Mouse (Mus musculus): ENCODE results near the gene Gm49355. TPM values are rescaled to one million over a fixed set of nuclear protein-coding genes. Genes with fewer than 3 reads are reported as not detected.
A peak's percentile ranks its signal among the peaks of the same experiment; 100 is the strongest.

The Gm49355 gene
- polyA plus RNA-seq, 1 experiment from 2014 or later, result 0.19 TPM

DNA sequence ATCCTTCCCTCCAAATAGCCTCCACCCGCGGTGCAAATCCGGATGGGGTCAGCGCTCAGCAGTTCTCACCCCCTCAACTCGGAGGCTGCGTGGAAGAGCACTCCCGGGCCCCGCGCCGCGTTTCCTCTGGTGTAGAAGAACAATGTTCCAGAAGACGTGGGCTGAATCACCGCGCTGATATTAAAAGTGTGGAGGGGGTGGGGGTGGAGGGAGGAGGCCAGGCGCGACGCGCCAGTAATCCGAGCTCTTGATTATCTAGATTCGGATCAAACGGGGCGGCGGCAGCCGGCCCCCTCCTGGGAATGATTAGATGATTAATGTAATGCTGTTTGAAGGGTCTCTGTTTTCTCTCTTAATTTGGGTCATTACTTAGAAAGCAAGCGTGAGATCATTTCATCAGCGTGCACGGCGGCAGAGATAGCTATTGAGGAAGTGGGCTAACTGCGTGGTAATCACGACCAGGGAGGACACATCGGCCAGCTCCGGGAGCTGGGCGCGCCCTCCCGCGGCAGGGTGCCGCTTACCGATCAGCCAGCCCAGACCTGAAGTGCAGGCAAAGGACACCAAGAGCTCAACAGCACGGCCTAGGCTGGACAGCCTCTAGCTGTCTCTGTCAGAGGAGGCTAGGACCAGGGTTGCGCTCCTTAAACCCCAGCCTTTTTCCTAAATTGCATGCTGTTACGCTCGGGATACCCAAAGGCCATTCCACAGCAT is 57.5 kb downstream of the Gm49355 start:
- Histone ChIP-seq H3K9ac (ENCODE audit: low read depth, low read length) (no peak overlapping the region), H3K9me3 (ENCODE audit: control insufficient read depth, low read length) (no peaks in the 10 kb centered on the region), H3K27me3 (replicated peaks; ENCODE audit: control insufficient read depth, insufficient read depth, low read length) (peaks cover 53% of the 10 kb centered on the region), H3K4me1 (ENCODE audit: control insufficient read depth, insufficient read depth, low read depth, low read length) (peaks cover 11% of the 10 kb centered on the region), H3K27ac (ENCODE audit: low read depth, low read length) (no peak overlapping the region), H3K4me2 (ENCODE audit: low read length) (peak overlapping the region; percentile 9; the same call in 1 of the 2 replicates), H3K36me3 (ENCODE audit: control insufficient read depth, insufficient read depth, low read length) (no peaks in the 10 kb centered on the region), H3K4me3 (ENCODE audit: low read length) (no peak overlapping the region)
- WGBS, result 1% methylated on average over 42 of the region's 42 CpGs
- ATAC-seq, result 0 out of 2 replicates have a peak, but pooled peaks have one; percentile 21

DNA sequence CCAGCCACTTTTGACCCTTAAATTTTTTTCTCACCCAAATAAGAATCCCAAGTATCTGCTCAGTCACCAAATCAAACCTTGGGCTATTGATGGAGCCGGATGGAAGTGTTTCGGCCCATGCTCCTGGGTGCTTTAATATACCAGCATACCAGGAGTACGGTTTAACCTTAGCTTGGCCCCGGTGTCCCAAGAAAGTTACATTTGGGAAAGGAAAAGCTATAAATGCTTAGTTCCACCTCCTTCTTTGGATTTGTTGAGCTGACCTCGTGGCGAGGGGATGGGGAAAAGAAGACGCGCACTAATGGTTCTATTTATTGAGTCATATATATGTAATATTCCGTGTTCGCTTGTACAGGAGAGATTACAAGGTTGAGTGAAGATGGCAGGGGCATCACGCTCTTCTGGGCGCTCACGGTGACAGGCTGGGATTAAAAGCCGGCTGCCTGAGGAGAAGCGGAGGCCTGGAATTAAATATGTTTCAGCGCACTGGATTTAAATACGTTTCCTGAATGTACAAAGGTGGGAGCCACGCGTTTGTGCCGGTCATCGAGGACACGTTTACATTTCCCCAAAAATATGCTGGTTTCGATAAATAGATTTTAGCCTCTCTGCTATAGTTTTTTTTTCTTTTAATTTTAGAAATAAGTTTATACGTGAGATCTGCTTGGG is 58.1 kb downstream of the Gm49355 start:
- peaks cover 56% of the 10 kb centered on the region for H3K27me3 ChIP-seq (replicated peaks; ENCODE audit: control insufficient read depth, insufficient read depth, low read length)
- ATAC-seq, result no peak
- no peaks in the 10 kb centered on the region for H3K9me3 ChIP-seq (ENCODE audit: control insufficient read depth, low read length)
- H3K4me3 ChIP-seq (ENCODE audit: low read length), result no peak overlapping the region
- H3K4me2 ChIP-seq (ENCODE audit: low read length), result no peak overlapping the region
- no peak overlapping the region for H3K9ac ChIP-seq (ENCODE audit: low read depth, low read length)
- peaks cover 12% of the 10 kb centered on the region for H3K4me1 ChIP-seq (ENCODE audit: control insufficient read depth, insufficient read depth, low read depth, low read length)
- no peaks in the 10 kb centered on the region for H3K36me3 ChIP-seq (ENCODE audit: control insufficient read depth, insufficient read depth, low read length)
- H3K27ac ChIP-seq (ENCODE audit: low read depth, low read length), result no peak overlapping the region
- WGBS, result 5% methylated on average over 24 of the region's 24 CpGs

DNA sequence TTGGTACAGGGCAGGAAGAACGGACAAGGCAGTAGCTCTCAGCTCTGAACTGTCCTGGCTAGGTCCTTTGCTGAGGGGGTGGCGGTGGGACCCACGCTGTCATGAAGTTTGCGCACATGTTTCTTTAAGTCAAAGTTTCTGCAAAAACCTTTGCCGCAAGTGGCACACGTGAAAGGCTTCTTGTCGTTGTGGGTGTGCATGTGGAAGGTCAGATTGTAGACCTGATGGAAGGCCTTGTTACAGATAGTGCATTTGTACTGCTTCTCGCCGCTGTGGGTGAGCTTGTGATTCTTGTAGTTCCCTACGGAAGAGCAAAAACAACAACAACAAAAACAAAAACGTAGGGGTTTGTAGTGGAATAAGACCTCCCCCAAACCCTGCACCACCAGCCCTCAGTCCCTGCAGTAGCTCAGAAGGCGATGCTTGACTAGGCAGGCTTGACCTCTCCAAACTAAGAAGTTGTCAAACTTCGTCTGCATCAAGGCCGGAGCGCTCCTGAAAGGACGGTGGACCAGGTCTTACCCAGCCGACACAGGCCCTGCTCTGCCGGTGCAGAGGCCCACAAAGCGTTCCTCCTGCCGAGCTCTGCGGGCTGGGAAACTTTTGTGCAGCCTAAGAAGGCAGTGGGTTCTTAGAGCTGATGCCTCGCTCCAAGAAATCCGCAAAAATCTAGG is 58.8 kb downstream of the Gm49355 start:
- Histone ChIP-seq H3K27me3 (replicated peaks; ENCODE audit: control insufficient read depth, insufficient read depth, low read length) (peaks cover 54% of the 10 kb centered on the region), H3K27ac (ENCODE audit: low read depth, low read length) (no peak overlapping the region), H3K4me3 (ENCODE audit: low read length) (no peak overlapping the region), H3K4me1 (ENCODE audit: control insufficient read depth, insufficient read depth, low read depth, low read length) (peaks cover 12% of the 10 kb centered on the region), H3K36me3 (ENCODE audit: control insufficient read depth, insufficient read depth, low read length) (no peaks in the 10 kb centered on the region), H3K4me2 (ENCODE audit: low read length) (no peak overlapping the region), H3K9me3 (ENCODE audit: control insufficient read depth, low read length) (no peaks in the 10 kb centered on the region), H3K9ac (ENCODE audit: low read depth, low read length) (no peak overlapping the region)
- WGBS, result 3% methylated on average over 23 of the region's 23 CpGs
- ATAC-seq, result no peak

DNA sequence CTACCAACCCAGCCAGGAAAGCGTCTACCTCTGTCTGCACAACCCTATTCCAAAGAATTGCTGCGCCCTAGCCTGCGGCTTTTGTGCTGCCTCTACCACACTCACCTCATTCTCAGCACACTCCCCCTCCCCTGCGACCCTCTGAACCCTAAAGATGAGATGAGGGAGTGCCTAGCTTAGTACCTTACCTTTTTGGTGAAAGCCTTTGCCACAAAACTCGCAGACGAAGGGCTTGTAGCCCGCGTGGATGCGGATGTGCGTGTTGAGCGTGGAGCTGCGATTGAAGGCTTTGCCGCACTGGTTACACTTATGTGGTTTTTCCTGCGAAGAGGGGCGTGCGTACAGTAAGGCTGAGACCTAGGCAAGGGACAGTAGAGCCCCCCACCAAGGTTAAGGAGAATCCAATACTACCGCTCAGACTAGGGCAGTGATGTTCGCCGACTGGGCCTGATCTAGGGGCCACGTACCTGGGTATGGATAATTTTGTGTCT is 59.7 kb downstream of the Gm49355 start:
- H3K9ac ChIP-seq (ENCODE audit: low read depth, low read length), result no peak overlapping the region
- no peaks in the 10 kb centered on the region for H3K9me3 ChIP-seq (ENCODE audit: control insufficient read depth, low read length)
- H3K4me1 ChIP-seq (ENCODE audit: control insufficient read depth, insufficient read depth, low read depth, low read length), result peaks cover 12% of the 10 kb centered on the region
- H3K4me2 ChIP-seq (ENCODE audit: low read length), result no peak overlapping the region
- ATAC-seq, result no peak
- H3K27ac ChIP-seq (ENCODE audit: low read depth, low read length), result no peak overlapping the region
- H3K4me3 ChIP-seq (ENCODE audit: low read length), result no peak overlapping the region; the same call in 1 of the 2 replicates
- no peaks in the 10 kb centered on the region for H3K36me3 ChIP-seq (ENCODE audit: control insufficient read depth, insufficient read depth, low read length)
- 2% methylated on average over 20 of the region's 20 CpGs for WGBS
- H3K27me3 ChIP-seq (replicated peaks; ENCODE audit: control insufficient read depth, insufficient read depth, low read length), result peaks cover 51% of the 10 kb centered on the region

DNA sequence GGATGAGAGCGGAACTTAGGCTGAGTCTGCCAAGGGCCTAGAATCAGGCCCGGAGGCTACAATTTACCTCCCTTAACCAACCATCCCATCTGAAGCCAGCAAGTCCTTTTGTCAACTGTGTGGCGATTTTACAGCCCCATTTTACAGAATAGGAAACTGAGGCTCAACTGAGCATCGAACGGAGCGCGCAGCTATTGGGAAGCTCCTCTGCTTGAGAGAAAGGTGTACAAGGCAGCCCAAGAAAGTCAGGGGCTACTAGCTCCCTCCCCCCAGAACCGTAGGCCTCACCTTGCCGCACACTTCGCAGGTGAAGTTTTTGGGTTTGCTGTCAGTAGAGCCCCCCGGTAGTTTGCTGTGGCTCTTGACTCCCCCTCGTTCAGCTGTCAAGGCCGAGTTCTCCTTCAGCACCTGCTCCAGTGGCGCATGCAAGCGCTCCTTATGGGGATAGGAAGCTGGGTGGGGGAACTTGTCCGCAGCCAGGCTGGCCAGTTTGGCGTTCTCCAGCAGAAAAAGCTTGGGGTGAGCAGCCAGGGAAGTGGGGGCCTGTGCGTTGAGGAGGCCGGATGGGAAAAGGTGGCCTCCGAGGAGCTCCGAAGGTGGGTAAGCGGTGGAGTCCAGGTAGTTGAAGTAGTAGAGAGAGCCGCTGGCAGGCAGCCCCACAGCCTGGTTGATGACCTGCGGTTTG is 60.4 kb downstream of the Gm49355 start:
- H3K9me3 ChIP-seq (ENCODE audit: control insufficient read depth, low read length), result no peaks in the 10 kb centered on the region
- H3K4me3 ChIP-seq (ENCODE audit: low read length), result no peak overlapping the region; the same call in none of the 2 replicates
- peaks cover 54% of the 10 kb centered on the region for H3K27me3 ChIP-seq (replicated peaks; ENCODE audit: control insufficient read depth, insufficient read depth, low read length)
- H3K27ac ChIP-seq (ENCODE audit: low read depth, low read length), result no peak overlapping the region
- no peak overlapping the region for H3K4me2 ChIP-seq (ENCODE audit: low read length)
- H3K4me1 ChIP-seq (ENCODE audit: control insufficient read depth, insufficient read depth, low read depth, low read length), result peaks cover 12% of the 10 kb centered on the region
- no peak for ATAC-seq
- no peak overlapping the region; the same call in 1 of the 2 replicates for H3K9ac ChIP-seq (ENCODE audit: low read depth, low read length)
- H3K36me3 ChIP-seq (ENCODE audit: control insufficient read depth, insufficient read depth, low read length), result no peaks in the 10 kb centered on the region
- WGBS, result 4% methylated on average over 24 of the region's 24 CpGs

DNA sequence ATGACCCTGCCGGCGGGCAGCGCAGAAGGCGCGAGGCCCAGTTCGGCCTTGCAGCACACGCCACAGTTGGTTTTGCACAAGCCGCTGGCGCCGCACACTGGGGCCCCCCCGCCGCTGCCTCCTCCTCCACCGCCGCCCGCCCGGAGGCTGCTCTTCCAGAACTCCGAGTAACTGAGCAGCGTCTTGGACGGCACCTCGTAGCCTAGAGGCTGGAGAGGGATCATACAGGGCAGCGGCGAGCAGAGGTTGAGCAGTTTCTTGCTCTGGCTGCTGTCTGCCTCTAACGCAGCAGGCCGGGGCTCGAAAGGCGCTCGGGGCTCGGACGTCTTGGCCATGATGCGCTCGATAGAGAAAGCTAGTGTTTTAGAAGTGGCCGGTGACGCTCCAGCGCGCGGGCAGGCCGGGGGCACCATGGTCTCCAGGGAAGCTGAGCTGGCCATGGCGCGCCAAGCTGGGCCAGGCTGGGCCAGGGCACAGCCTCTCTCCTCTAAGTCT is 61.0 kb downstream of the Gm49355 start:
- under 1% methylated on average over 39 of the region's 39 CpGs for WGBS
- ATAC-seq, result no peak
- H3K27ac ChIP-seq (ENCODE audit: low read depth, low read length), result no peak overlapping the region
- peak overlapping the region; percentile 21 for H3K4me3 ChIP-seq (ENCODE audit: low read length)
- H3K4me2 ChIP-seq (ENCODE audit: low read length), result peak overlapping the region; percentile 33
- peaks cover 12% of the 10 kb centered on the region for H3K4me1 ChIP-seq (ENCODE audit: control insufficient read depth, insufficient read depth, low read depth, low read length)
- H3K9me3 ChIP-seq (ENCODE audit: control insufficient read depth, low read length), result no peaks in the 10 kb centered on the region
- no peaks in the 10 kb centered on the region for H3K36me3 ChIP-seq (ENCODE audit: control insufficient read depth, insufficient read depth, low read length)
- no peak overlapping the region; the same call in 1 of the 2 replicates for H3K9ac ChIP-seq (ENCODE audit: low read depth, low read length)
- H3K27me3 ChIP-seq (replicated peaks; ENCODE audit: control insufficient read depth, insufficient read depth, low read length), result peaks cover 51% of the 10 kb centered on the region

DNA sequence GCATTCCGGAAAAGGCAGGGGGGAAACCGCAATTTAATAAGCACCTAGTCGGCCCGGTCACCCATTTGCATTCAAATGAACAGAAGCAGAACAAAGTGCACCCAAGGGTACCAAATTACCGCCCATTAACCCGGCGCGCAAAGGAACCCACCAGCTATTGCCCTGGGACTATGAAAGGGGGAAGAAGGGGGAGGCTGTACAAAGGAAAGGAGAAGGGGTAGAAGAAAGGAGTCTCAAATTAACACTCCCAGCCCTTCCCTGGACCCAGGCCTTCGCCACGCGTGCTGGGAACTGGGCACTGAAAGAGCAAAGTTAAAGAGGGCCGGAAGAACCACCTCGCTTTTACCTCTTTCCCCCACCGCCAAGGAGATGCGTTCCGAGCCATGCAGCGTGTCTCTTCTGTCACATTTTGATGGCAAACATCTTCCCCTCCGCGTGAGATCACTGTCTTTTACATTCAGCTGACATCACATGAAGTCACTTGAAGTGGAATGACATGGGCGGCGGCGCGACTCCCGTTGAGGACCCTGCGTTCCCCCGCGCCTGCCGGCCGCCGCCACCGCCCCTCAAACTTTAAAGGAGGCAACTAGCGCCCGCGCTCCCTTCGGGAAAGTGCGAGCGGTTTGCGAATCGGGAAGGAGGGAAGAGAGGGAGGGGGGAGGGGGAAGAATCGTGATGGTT is 61.6 kb downstream of the Gm49355 start:
- H3K27me3 ChIP-seq (replicated peaks; ENCODE audit: control insufficient read depth, insufficient read depth, low read length), result peaks cover 47% of the 10 kb centered on the region
- H3K4me1 ChIP-seq (ENCODE audit: control insufficient read depth, insufficient read depth, low read depth, low read length), result peaks cover 12% of the 10 kb centered on the region
- H3K4me3 ChIP-seq (ENCODE audit: low read length), result peak overlapping the region; percentile 21
- ATAC-seq, result no peak
- H3K4me2 ChIP-seq (ENCODE audit: low read length), result no peak overlapping the region
- no peaks in the 10 kb centered on the region for H3K9me3 ChIP-seq (ENCODE audit: control insufficient read depth, low read length)
- H3K27ac ChIP-seq (ENCODE audit: low read depth, low read length), result no peak overlapping the region
- H3K36me3 ChIP-seq (ENCODE audit: control insufficient read depth, insufficient read depth, low read length), result no peaks in the 10 kb centered on the region
- under 1% methylated on average over 40 of the region's 40 CpGs for WGBS
- no peak overlapping the region for H3K9ac ChIP-seq (ENCODE audit: low read depth, low read length)

DNA sequence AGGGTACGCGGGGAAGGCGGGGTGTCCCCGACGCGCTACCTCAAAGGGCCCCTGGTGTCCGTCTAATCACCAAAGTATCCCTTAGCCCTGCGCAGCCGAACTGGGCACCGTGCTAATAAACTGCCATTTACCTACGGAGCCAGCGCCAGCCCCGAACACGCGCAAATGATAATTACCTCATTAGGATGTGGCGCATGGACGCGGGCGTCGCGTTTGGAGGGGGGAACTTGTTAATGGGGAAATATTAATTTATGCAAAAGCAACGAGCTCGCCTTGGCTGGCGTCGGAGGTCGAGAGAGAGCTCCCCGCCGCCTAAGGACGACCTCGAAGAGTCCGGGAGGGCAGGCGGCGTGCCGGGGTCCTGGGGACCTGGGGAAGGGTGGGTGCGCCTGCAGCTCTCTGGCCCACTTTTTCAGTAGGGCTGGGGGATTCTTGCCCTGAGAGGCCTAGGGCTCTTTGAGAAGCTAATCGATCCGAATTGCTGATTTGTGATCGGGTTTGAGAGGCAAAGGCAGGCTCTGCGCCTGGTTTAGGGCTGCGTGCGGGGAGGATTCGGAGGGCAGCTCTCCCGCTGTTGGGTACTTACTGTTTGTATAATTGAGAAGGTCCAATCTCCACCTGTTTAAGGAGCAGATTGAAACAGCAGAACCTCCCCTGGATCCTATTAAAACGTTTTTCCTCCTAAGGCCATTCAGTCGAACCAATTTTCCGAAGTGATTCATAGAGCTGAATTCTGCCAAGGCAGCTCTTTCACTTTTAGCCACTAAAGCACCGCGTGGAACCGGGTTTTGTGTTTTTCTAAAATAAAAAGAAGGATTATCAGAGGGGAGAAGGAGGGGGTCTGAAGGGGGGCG is 62.5 kb downstream of the Gm49355 start:
- H3K9ac ChIP-seq (ENCODE audit: low read depth, low read length), result no peak overlapping the region
- H3K4me2 ChIP-seq (ENCODE audit: low read length), result peak overlapping the region; percentile 14; the same call in 1 of the 2 replicates
- no peaks in the 10 kb centered on the region for H3K36me3 ChIP-seq (ENCODE audit: control insufficient read depth, insufficient read depth, low read length)
- under 1% methylated on average over 50 of the region's 50 CpGs for WGBS
- H3K4me3 ChIP-seq (ENCODE audit: low read length), result peak overlapping the region; percentile 9
- no peaks in the 10 kb centered on the region for H3K9me3 ChIP-seq (ENCODE audit: control insufficient read depth, low read length)
- no peak for ATAC-seq
- peaks cover 12% of the 10 kb centered on the region for H3K4me1 ChIP-seq (ENCODE audit: control insufficient read depth, insufficient read depth, low read depth, low read length)
- H3K27ac ChIP-seq (ENCODE audit: low read depth, low read length), result no peak overlapping the region
- peaks cover 55% of the 10 kb centered on the region for H3K27me3 ChIP-seq (replicated peaks; ENCODE audit: control insufficient read depth, insufficient read depth, low read length)
